Mouse (Mus musculus): ENCODE measurements at regions not wholly inside any gene's neighbourhood (a gene's known extent, or its start where the extent isn't known, plus 50 kb on each side); places are given as distances from the start of the nearest gene placed in this dataset.

DNA sequence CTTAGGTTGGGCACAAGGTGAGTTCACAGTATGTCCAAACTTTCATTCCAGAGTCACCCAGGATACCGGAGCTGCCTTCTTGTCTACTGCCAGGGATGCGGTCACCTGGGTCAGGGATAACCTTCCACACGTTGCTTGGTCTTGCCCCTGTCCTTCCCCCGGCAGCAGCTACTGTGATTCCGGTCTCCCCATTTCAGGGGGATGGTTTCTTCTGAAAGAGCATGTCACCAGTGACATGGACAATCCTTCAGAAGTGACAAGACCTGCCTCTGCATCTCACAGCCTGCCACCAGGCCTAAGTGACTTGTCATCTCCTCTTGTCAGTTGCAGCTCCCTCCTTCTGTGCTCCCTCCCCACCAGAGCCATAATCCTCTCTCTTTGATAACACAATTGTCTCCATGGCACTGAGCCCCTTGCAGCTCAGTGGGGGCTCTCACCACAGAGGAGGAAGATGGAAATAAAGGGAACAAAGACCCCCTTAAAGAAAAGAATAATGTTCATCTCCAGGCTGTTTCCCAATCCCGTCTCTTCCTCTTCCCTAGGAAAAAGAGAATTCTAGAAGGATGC lies 234.9 kb upstream of the 4931429L15Rik start:
- TF ChIP-seq CTCF (conservative IDR thresholded peaks at IDR 0.05; ENCODE audit: low read length) (no peak), NANOG (IDR thresholded peaks at IDR 0.05; ENCODE audit: borderline replicate concordance, low read length) (no peak), POU5F1 (IDR thresholded peaks at IDR 0.05; ENCODE audit: borderline replicate concordance, low read length) (no peak)
